Mouse (Mus musculus) liver, embryonic 16.5 days (tissue): ENCODE results near the gene Hdac4. TPM values are rescaled to one million over a fixed set of nuclear protein-coding genes. Genes with fewer than 3 reads are reported as not detected.

Source experiments
- ATAC-seq: fragments of 200-750 bp; cut with Nextera tagmentation; 2 replicates; pipeline ENCODE4 v1.8.0; 2017; ENCODE audit warnings: low read depth, mild to moderate bottlenecking, moderate number of reproducible peaks, moderate library complexity
- H3K27ac ChIP-seq: fragments of 300-500 bp; sonication (generic); 2 replicates; pipeline ENCODE4 v1.5.1; 2014; ENCODE audit warnings: mild to moderate bottlenecking, low read length
- H3K27me3 ChIP-seq: fragments of 300-500 bp; sonication (generic); 2 replicates; pipeline ENCODE4 v1.6.1; 2014; ENCODE audit warnings: low read depth, low read length, mixed read lengths; ENCODE audit not compliant: control insufficient read depth, insufficient read depth
- H3K36me3 ChIP-seq: fragments of 300-500 bp; sonication (generic); 2 replicates; pipeline ENCODE4 v1.6.1; 2014; ENCODE audit warnings: mild to moderate bottlenecking; ENCODE audit not compliant: control insufficient read depth, insufficient read depth
- H3K4me1 ChIP-seq: fragments of 300-500 bp; sonication (generic); 2 replicates; pipeline ENCODE4 v1.6.1; 2014; ENCODE audit warnings: low read depth, low read length, mixed read lengths; ENCODE audit not compliant: control insufficient read depth
- H3K4me2 ChIP-seq: fragments of 300-500 bp; sonication (generic); 2 replicates; pipeline ENCODE4 v1.6.1; 2014; ENCODE audit warnings: low read depth, low read length, mixed read lengths
- H3K4me3 ChIP-seq: fragments of 300-500 bp; sonication (generic); 2 replicates; pipeline ENCODE4 v1.5.1; 2014; ENCODE audit warnings: low read depth, mild to moderate bottlenecking, low read length
- H3K9ac ChIP-seq: fragments of 300-500 bp; sonication (generic); 2 replicates; pipeline ENCODE4 v1.6.1; 2014; ENCODE audit warnings: low read depth, low read length
- H3K9me3 ChIP-seq: fragments of 300-500 bp; sonication (generic); replicated peaks from 2 replicates; pipeline ENCODE4 v1.6.1; 2016; ENCODE audit warnings: low read length; ENCODE audit not compliant: control insufficient read depth
- whole genome bisulfite sequencing: fragments of 180-500 bp; shearing (Covaris S2); extraction: QIAGEN DNeasy Blood & Tissue Kit; methylation state at CpG from one replicate; pipeline ENCODE4 v1.1.7; 2014; ENCODE audit not compliant: insufficient replicate concordance; 5-methylcytosine and 5-hydroxymethylcytosine counted together
- polyA plus RNA-seq: library from polyadenylated mRNA; unstranded; fragments of >200 nt; fragmentation: Nextera tagmentation; extraction: Ambion mirVana; gene quantifications from 2 replicates; pipeline ENCODE4 v1.2.1, GENCODE M21; 2015

The Hdac4 gene
- polyA plus RNA-seq, 1 experiment from 2014 or later = 3.3 TPM

GRCm38 (mm10) chr1:92127785-92128184 is 67.7 kb downstream of the Hdac4 start:
- WGBS = 44% methylated on average over 6 of the region's 6 CpGs
- peaks cover 2% of the 10 kb centered on the region; the same call in 1 of the 2 replicates for H3K4me1 ChIP-seq
- ATAC-seq = no peak

DNA sequence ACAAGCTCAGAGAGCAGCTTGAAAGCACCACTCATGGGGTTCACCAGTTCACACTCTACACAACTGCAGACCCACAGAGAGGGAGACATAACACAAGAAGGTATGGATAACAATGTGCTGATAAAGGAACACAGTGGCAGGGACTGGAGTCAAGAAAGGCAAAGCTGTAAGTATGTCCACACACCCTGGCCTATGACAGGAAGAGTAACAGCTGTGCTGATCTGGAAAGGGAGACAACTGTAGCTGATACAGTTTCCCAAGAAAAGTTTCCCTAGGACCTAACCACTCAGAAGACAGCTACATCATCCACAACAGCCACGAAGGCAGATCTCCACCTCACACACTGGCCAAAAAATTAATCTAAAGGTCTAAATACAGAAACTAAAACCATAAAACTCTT is 68.1 kb downstream of the Hdac4 start:
- no peak overlapping the region for H3K27ac ChIP-seq

More at GRCm38 (mm10) chr1:92127785-92128184, 67.7 kb downstream of the Hdac4 start:
- no peaks in the 10 kb centered on the region for H3K9me3 ChIP-seq
- no peak overlapping the region for H3K4me3 ChIP-seq
- H3K27ac ChIP-seq = no peak overlapping the region
- H3K27me3 ChIP-seq = no peaks in the 10 kb centered on the region
- no peak overlapping the region for H3K9ac ChIP-seq
- H3K36me3 ChIP-seq = no peaks in the 10 kb centered on the region
- no peak overlapping the region for H3K4me2 ChIP-seq

DNA sequence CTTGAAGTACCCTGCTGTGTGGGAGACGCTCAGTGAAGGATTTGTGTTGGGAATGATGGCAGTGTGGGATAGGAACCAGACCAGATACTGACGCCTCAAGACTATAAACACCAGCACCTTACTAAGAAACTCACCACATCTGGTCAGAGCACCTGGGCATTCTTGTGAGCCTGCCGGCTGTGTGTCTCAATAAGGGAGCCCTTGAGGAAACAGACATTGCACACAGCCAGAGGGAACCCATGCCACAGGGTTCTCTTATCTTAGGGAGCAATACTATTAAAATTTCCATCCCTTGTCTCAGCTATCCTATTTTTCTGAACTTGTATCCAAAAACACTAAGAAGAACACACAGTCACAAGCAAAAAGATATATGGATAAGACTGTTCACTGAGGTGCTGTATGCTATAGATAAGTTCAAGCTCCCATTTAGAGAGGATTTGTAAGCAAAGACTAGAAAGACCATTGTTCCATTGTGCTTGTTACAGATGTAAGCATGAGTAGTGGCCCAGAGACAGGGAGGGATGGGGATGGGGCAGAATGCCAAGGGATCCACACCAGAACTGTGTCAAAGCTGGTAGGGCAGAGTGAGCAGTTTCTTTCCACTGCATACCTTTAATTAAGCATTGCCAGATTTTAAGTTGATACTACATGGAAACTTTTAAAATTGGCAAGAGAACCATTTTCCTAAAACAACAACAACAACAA is 70.8 kb downstream of the Hdac4 start:
- 53% methylated on average over 3 of the region's 3 CpGs for WGBS
- Histone ChIP-seq H3K36me3 (no peaks in the 10 kb centered on the region), H3K27ac (no peak overlapping the region), H3K4me3 (no peak overlapping the region), H3K27me3 (no peaks in the 10 kb centered on the region), H3K4me1 (no peaks in the 10 kb centered on the region; the same call in 1 of the 2 replicates), H3K4me2 (no peak overlapping the region), H3K9ac (no peak overlapping the region), H3K9me3 (no peaks in the 10 kb centered on the region)
- ATAC-seq = no peak

More for the DNA sequence above, 68.1 kb downstream of the Hdac4 start:
- Histone ChIP-seq H3K36me3 (no peaks in the 10 kb centered on the region), H3K4me1 (peaks cover 2% of the 10 kb centered on the region; the same call in 1 of the 2 replicates), H3K4me3 (no peak overlapping the region), H3K4me2 (no peak overlapping the region), H3K27me3 (no peaks in the 10 kb centered on the region), H3K9ac (no peak overlapping the region), H3K9me3 (no peaks in the 10 kb centered on the region)
- 62% methylated on average over 1 of the region's 1 CpGs for WGBS
- ATAC-seq = no peak

DNA sequence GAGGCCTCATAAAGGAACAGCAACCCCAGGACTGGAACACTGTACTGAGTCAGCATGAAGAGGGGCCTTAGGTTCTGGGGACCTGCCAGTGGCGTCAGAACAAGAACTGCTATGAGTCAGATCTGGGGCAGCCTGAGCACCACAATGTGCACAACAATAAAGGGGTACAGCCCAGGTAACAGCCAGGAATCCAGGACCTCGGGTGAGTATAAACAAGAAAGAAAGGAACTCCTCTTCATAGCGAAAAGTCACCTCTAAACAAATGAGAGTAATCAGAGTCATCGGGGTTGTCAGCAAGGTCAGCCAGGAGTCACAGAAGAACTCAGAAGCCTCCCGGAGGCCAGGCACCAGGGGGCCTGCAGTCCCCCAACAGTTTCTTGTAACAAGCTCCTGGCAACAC is 76.2 kb downstream of the Hdac4 start:
- Histone ChIP-seq H3K9ac (no peak overlapping the region), H3K27ac (no peak overlapping the region), H3K4me2 (no peak overlapping the region), H3K27me3 (no peaks in the 10 kb centered on the region), H3K4me3 (no peak overlapping the region), H3K36me3 (no peaks in the 10 kb centered on the region), H3K9me3 (no peaks in the 10 kb centered on the region), H3K4me1 (no peaks in the 10 kb centered on the region)
- 58% methylated on average over 5 of the region's 5 CpGs for WGBS
- no peak for ATAC-seq

- Histone ChIP-seq H3K27me3 (no peaks in the 10 kb centered on the region), H3K4me3 (no peak overlapping the region), H3K4me2 (no peak overlapping the region), H3K36me3 (no peaks in the 10 kb centered on the region), H3K4me1 (peaks cover 3% of the 10 kb centered on the region), H3K27ac (no peak overlapping the region), H3K9me3 (no peaks in the 10 kb centered on the region), H3K9ac (no peak overlapping the region)
- 71% methylated on average over 5 of the region's 5 CpGs for WGBS
- ATAC-seq = no peak
These were observed 77.9 kb downstream of the Hdac4 start for GRCm38 (mm10) chr1:92117597-92117996.

DNA sequence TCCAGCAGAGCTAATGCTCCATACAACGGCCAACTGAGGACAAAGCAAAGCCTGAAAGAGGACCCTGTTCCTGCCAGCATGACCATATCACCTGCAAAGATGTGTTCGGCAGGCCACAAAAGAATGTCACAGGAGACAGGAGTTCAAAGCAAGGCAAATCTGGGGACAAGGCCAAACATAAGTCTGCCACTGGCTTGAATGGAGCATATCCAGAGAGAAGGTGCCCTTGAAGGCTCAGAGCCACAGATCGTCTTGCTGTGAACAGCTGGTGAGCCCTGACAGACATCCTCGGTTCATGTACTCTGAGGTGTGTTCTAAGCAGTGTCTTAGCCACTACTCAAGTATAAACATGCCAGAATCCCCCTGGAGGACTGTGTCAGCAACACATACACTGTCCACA is 79.3 kb downstream of the Hdac4 start:
- H3K9me3 ChIP-seq = no peaks in the 10 kb centered on the region
- no peaks in the 10 kb centered on the region for H3K36me3 ChIP-seq
- ATAC-seq = no peak
- no peaks in the 10 kb centered on the region for H3K27me3 ChIP-seq
- no peak overlapping the region for H3K4me2 ChIP-seq
- H3K4me3 ChIP-seq = no peak overlapping the region
- no peak overlapping the region for H3K27ac ChIP-seq
- peaks cover 3% of the 10 kb centered on the region for H3K4me1 ChIP-seq
- no peak overlapping the region for H3K9ac ChIP-seq
- WGBS = 71% methylated on average over 4 of the region's 4 CpGs

DNA sequence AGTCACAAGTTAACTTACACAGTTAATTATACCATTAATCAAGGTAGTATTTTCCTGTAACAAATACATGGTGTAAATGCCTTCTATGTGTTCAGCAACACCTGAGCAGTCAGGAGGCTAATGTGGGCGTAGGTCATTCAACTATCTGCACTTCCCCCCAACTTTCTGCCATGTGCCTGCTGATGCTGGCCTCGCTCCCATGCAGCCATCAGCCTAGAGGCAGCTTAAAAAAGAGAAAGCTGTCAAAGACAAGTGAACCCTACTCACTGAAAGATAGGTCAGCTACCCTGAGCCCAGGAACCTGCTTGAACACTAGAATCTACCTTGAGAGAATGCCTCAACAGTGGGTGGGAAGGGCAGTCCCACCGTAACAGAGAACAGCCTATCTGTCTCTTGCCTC is 81.4 kb downstream of the Hdac4 start:
- no peaks in the 10 kb centered on the region for H3K36me3 ChIP-seq
- 61% methylated on average over 3 of the region's 3 CpGs for WGBS
- no peak for ATAC-seq

DNA sequence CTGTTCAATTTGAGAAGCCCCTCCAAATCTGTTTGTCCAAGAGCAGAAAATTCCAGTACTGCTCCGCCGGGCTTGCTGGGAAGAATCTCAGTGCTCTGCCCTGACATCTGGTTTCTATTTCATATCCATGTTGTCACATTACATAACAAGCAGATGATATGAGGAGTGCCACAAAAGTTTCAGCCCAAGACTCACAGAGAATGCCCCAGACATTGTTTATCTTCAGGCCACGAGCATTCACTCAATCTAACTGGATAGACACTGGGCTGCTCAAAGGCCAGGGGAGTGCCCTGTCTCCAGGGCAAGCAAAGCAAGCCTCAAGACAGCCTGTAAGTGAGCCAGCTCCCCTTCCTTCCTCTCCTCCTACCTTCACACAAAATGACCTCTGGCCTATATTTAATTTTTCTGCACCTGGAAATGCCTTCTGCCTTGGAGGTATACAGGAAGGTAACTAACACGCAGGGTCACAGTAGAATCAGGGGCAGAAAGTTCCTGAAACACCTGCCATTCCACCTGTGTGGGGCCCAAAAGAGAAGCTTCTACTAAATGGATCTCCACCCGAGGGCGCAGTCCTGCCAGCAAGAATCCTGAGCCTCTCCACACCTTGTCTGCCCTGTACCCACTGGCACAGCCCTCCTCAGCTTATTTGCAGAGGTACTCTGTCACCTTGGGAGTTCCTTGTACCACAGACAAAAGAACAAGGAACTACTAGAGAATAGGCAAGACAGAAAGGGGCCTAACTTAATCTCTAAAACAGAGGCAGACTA is 82.1 kb downstream of the Hdac4 start:
- H3K9me3 ChIP-seq = no peaks in the 10 kb centered on the region
- 69% methylated on average over 6 of the region's 6 CpGs for WGBS
- no peak for ATAC-seq

More for the DNA sequence above, 81.4 kb downstream of the Hdac4 start:
- H3K9me3 ChIP-seq = no peaks in the 10 kb centered on the region
- no peak overlapping the region for H3K4me3 ChIP-seq
- no peak overlapping the region for H3K9ac ChIP-seq
- H3K4me1 ChIP-seq = peaks cover 3% of the 10 kb centered on the region
- no peaks in the 10 kb centered on the region for H3K27me3 ChIP-seq
- H3K27ac ChIP-seq = no peak overlapping the region
- H3K4me2 ChIP-seq = no peak overlapping the region

GRCm38 (mm10) chr1:92112591-92112990 is 82.9 kb downstream of the Hdac4 start:
- no peak overlapping the region for H3K4me3 ChIP-seq
- H3K27me3 ChIP-seq = no peaks in the 10 kb centered on the region
- no peak for ATAC-seq
- WGBS = 72% methylated on average over 5 of the region's 5 CpGs
- peaks cover 3% of the 10 kb centered on the region for H3K4me1 ChIP-seq
- H3K9ac ChIP-seq = no peak overlapping the region
- H3K4me2 ChIP-seq = no peak overlapping the region
- H3K27ac ChIP-seq = no peak overlapping the region
- H3K9me3 ChIP-seq = no peaks in the 10 kb centered on the region
- no peaks in the 10 kb centered on the region for H3K36me3 ChIP-seq

More for the DNA sequence above, 82.1 kb downstream of the Hdac4 start:
- peaks cover 3% of the 10 kb centered on the region for H3K4me1 ChIP-seq
- no peak overlapping the region for H3K4me2 ChIP-seq
- no peaks in the 10 kb centered on the region for H3K27me3 ChIP-seq
- H3K4me3 ChIP-seq = no peak overlapping the region
- H3K27ac ChIP-seq = no peak overlapping the region
- no peaks in the 10 kb centered on the region for H3K36me3 ChIP-seq
- H3K9ac ChIP-seq = no peak overlapping the region
